Mouse (Mus musculus): ENCODE measurements around the gene Utrn.

GRCm38 (mm10) chr10:12787965-12788364 lies 81.2 kb downstream of the Utrn start:
- TF ChIP-seq POLR2A (IDR thresholded peaks at IDR 0.05; ENCODE audit: extremely low read depth, insufficient read depth, low read length) = no peak
- TF ChIP-seq CTCF (IDR thresholded peaks at IDR 0.05; ENCODE audit: extremely low read depth, insufficient read depth, low read length) = no peak

All from cortical plate, adult 2 months (tissue).